Mouse (Mus musculus) T-cell, adult 2 months (primary cell): ENCODE measurements around the gene Olfr543.
"Not testable (repeated sequence)": the region's sequence is repeated elsewhere in the genome, so short reads cannot be mapped to it uniquely, and the experiment has no call there.

Experiments used
- DNase-seq: peaks from one replicate; pipeline ENCODE4 v3.0.0; 2022; ENCODE audit warnings: low spot score

Gene Olfr543

DNA sequence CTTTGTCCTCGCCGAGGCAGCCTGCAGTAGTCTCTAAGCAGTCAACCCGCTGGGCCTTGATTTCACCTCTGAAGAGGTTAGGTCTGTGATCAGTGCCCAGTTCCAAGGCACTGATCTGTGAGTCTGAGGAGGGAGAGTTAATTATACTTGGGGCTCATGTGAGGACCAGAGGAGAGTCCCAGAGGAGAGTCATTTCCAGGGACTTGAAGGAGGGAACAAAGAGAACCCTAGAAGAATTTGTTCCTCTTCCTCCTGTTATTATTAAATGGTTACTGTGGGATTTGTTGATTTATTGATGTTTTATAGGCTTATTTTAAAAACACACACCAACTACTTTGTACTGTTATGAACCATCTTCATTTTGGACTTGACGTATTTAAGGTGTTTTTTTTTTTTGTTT is at the start of gene Olfr543:
Gene Olfr543, minus strand, starts transcription at position 101 of the 400 bp plus-strand sequence.
- DNase-seq, result no peak

DNA sequence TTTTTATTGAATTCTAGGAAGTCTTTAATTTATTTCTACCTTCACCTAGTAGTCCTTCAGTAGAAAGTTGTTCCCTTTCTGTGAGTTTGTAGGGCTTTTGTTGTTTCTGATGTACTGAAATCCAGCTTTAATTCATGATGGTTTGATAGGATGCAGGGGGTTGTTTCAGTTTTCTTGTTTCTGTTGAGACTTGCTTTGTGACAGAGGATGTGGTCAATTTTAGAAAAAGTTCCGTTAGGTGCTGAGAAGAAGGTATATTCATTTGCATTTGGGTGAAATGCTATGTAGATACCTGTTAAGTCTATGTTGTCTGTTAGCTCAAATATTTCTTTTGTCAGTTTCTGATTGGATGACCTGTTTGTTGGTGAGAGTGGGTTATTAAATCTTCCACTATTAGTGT is 47.6 kb upstream of the Olfr543 start:
- DNase-seq, result no peak

DNA sequence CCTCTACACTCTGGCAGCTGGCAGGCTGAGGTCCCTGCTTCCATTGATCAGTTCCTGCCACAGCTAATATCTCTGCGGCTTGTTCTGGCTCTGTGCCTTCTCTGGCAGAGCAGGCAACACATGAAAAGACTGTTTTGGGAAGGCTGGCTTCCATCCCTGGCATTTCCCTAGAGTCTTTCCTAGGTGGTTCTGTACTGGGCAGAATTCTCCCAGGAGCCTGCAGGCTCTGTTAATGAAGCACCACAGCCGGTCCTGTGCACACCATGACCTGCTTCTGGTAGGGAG is 35.5 kb upstream of the Olfr543 start:
- DNase-seq, result no peak

DNA sequence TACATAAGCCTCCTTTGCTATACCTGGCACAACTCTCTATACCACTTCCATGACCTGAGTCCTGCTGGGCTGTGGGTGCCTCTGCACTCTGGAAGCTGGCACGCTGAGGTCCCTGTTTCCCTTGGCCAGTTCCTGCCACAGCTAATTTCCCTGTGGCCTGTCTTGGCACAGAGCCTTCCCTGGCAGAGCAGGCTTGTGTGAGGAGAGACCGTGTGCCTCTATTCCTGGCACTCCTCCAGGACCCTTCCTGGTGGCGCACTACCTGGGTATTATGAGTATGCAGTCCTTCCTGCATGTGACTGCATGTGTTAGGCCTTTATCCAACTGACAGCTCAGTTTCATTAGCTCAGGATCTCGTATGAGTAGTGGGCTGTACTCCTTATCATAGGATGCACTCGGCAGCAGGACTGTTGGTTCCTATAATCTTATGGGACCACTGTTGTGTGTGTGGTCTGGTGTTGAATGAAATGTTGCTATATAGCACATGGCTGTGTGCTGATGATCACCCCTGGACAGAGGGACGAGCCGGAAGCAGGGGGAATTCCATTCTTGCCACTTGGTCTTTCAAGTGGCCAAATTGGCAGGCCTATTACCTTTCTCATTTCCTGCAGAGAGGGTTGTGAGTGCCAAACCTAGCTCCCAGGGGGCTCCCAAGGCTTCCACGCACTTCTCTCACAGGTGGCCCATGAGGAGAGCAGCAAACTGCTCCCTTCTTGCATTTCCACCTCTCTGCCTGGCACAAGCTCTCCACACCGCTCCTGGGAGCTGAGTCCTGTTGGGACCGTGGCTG is 35.0 kb upstream of the Olfr543 start:
- DNase-seq, result no peak

GRCm38 (mm10) chr7:102514144-102514543 is 32.7 kb upstream of the Olfr543 start:
- no peak for DNase-seq

- DNase-seq, result peak; percentile 74
Measured at GRCm38 (mm10) chr7:102512814-102513435, 31.4 kb upstream of the Olfr543 start.

DNA sequence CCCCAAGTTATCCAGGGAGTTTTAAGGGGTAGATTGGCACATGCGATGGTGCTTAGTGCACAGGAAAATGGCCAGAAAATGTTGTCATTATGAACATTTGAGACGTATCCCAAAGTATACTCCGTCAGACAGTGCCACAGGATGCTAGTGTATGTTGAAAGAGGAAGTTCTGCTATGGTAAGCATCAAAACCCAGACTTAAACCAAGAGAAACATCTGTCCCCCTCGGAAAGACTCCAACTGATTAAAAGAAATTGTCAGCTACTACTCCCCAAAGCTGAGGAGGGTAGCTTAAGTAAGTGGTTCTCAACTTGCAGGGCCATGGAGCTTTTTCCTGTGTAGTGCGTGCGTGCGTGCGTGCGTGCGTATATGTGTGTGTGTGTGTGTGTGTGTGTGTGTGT is 30.4 kb upstream of the Olfr543 start:
- no peak for DNase-seq

- DNase-seq, result no peak
Measured at GRCm38 (mm10) chr7:102509726-102510125, 28.2 kb upstream of the Olfr543 start.

DNA sequence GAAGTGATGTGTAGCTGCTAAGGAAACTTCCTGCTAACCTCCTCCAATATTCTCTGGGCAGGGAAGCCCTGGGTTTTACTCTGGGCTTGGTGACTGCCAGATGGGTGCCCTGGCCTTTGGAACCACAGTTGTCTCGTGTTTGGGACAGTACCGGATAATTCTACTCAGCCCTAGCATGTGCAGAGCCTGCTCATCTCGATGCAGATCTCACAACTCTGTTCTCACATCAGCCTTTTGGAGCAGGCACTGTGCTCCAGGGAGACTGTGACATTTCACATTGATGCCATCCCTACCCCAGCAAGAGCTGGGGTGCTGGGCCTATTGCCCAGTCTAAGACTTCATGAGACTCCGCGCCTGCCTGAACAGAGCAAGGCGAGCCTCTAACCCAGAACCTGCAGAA is 27.2 kb upstream of the Olfr543 start:
- DNase-seq, result no peak

GRCm38 (mm10) chr7:102508066-102508465 is 26.6 kb upstream of the Olfr543 start:
- no peak for DNase-seq

GRCm38 (mm10) chr7:102506848-102507247 is 25.4 kb upstream of the Olfr543 start:
- DNase-seq, result peak; percentile 57

- DNase-seq, result no peak
Measured at GRCm38 (mm10) chr7:102501986-102502385, 20.5 kb upstream of the Olfr543 start.

DNA sequence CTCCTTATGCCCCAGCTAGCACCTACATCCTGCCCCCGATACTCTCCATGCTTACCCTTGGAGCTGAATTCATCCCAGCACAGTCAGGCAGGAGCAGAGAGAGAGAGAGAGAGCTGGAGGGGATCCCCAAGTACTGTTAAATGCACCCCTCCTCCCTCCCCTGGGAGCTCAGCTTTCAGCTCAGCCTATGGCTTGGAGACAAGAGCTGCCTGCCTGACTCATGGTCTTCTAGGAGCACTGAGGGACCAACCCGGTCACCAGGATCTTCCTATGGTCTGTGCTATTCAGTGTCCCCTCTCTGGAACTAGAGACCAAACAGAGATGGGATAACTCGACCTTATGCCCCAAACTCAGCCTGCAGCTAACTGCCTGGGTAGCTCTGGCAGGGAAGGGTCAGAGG is 18.0 kb upstream of the Olfr543 start, which contains the start of gene Olfr545:
Gene Olfr545, minus strand, starts transcription at position 101 of the 400 bp plus-strand sequence.
- no peak for DNase-seq

DNA sequence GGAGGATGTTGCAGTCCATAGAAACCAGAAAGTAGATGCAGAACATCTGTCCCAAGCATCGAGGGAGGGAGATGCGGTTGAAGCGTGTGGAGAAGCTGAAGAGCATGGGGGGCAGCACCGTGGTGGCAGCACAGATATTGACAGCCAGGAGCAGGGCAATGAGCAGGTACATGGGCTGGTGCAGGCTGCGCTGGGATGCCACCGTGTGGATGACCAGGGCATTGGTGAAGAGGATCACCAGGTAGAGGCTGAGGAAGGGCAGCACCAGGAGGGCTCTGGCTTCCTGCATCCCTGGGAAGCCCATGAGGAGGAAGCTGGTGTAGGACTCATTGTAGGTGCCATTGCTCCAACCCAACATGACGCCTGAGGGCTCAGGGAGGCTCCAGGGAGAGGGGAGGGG is 12.9 kb upstream of the Olfr543 start:
- DNase-seq, result not testable (repeated sequence)

- DNase-seq, result no peak
Measured at GRCm38 (mm10) chr7:102488161-102488560, 6.7 kb upstream of the Olfr543 start, which contains the start of gene Olfr544. TSS of gene Olfr544 (minus strand) at chr7:102488313.

GRCm38 (mm10) chr7:102486105-102486504 is 4.6 kb upstream of the Olfr543 start:
- no peak for DNase-seq

GRCm38 (mm10) chr7:102484766-102485165 is 3.3 kb upstream of the Olfr543 start:
- not testable (repeated sequence) for DNase-seq

DNA sequence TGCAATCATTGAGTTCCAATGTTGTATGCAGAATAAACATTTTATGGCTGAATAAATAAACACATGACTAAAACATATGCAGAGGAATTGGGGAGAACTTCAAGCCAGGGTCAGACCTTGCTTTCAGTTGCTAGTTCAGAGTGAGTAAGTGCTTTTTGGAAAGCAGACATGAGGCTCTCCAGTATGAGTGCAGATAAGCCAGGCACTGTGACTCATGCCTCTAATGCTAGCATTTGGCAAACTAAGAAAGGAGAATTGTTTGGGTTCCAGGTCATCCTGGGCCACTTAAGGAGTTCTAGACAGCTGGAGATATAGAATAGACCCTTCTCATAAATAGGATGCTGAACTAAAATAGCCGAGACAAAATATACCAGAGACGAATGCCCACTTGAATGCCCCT is 2.2 kb upstream of the Olfr543 start:
- no peak for DNase-seq

- no peak for DNase-seq
Measured at GRCm38 (mm10) chr7:102480821-102481220, 658 bp downstream of the Olfr543 start.

- DNase-seq, result no peak
Measured at GRCm38 (mm10) chr7:102479368-102480078, 2.0 kb downstream of the Olfr543 start.

- no peak for DNase-seq
Measured at GRCm38 (mm10) chr7:102478926-102479325, 2.6 kb downstream of the Olfr543 start.

GRCm38 (mm10) chr7:102478425-102478824 is 3.1 kb downstream of the Olfr543 start:
- no peak for DNase-seq

DNA sequence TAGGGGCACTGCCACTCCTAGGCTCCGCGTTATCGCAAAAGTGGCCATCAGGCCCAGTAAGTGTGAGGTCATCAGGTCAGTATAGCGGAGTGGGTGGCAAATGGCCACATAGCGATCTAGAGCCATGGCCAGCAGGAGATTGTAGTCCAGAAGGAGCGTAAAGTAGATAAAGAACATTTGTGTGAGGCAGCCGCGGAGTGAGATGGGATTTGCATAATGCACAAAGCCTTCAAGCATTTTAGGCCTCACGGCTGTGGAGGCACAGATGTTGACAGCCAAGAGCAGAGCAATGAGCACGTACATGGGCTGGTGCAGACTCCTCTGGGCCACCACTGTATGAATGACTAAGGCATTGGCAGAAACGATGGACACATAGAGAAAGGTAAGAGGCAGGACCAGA is 4.1 kb downstream of the Olfr543 start:
- DNase-seq, result no peak
